Mouse (Mus musculus): ENCODE measurements at regions not wholly inside any gene's neighbourhood (a gene's known extent, or its start where the extent isn't known, plus 50 kb on each side); places are given as distances from the start of the nearest gene placed in this dataset.

- DNase-seq (ENCODE audit: low spot score): no peak
These were observed 170.1 kb upstream of the Fat1 start for GRCm38 (mm10) chr8:44765194-44765593.

GRCm38 (mm10) chr8:44765677-44766076 lies 169.6 kb upstream of the Fat1 start:
- DNase-seq (ENCODE audit: low spot score): no peak

- DNase-seq (ENCODE audit: low spot score): no peak
These were observed 169.0 kb upstream of the Fat1 start for GRCm38 (mm10) chr8:44766111-44766873.

- DNase-seq (ENCODE audit: low spot score): no peak
These were observed 168.0 kb upstream of the Fat1 start for GRCm38 (mm10) chr8:44767271-44767670.

GRCm38 (mm10) chr8:44779212-44779611 lies 156.0 kb upstream of the Fat1 start:
- no peak for DNase-seq (ENCODE audit: low spot score)

GRCm38 (mm10) chr8:44782421-44782820 lies 152.8 kb upstream of the Fat1 start:
- no peak for DNase-seq (ENCODE audit: low spot score)

GRCm38 (mm10) chr8:44785161-44785560 lies 150.1 kb upstream of the Fat1 start:
- no peak for DNase-seq (ENCODE audit: low spot score)

GRCm38 (mm10) chr8:44786740-44787139 lies 148.5 kb upstream of the Fat1 start:
- no peak for DNase-seq (ENCODE audit: low spot score)

GRCm38 (mm10) chr8:44788290-44788689 lies 147.0 kb upstream of the Fat1 start:
- DNase-seq (ENCODE audit: low spot score): no peak

GRCm38 (mm10) chr8:44799513-44799912 lies 135.7 kb upstream of the Fat1 start:
- DNase-seq (ENCODE audit: low spot score): no peak

- DNase-seq (ENCODE audit: low spot score): no peak
These were observed 134.4 kb upstream of the Fat1 start for GRCm38 (mm10) chr8:44800827-44801273.

- no peak for DNase-seq (ENCODE audit: low spot score)
These were observed 133.5 kb upstream of the Fat1 start for GRCm38 (mm10) chr8:44801604-44802206.

- no peak for DNase-seq (ENCODE audit: low spot score)
These were observed 132.9 kb upstream of the Fat1 start for GRCm38 (mm10) chr8:44802331-44802730.

GRCm38 (mm10) chr8:44804414-44805178 lies 130.7 kb upstream of the Fat1 start:
- DNase-seq (ENCODE audit: low spot score): no peak

GRCm38 (mm10) chr8:44805179-44805815 lies 129.9 kb upstream of the Fat1 start:
- DNase-seq (ENCODE audit: low spot score): no peak

GRCm38 (mm10) chr8:44812360-44812759 lies 122.9 kb upstream of the Fat1 start:
- no peak for DNase-seq (ENCODE audit: low spot score)

GRCm38 (mm10) chr8:44817532-44818157 lies 117.6 kb upstream of the Fat1 start:
- no peak for DNase-seq (ENCODE audit: low spot score)

GRCm38 (mm10) chr8:44819270-44819669 lies 116.0 kb upstream of the Fat1 start:
- no peak for DNase-seq (ENCODE audit: low spot score)

GRCm38 (mm10) chr8:44819691-44820090 lies 115.6 kb upstream of the Fat1 start:
- DNase-seq (ENCODE audit: low spot score): no peak

GRCm38 (mm10) chr8:44825183-44825757 lies 110.0 kb upstream of the Fat1 start:
- no peak for DNase-seq (ENCODE audit: low spot score)

- DNase-seq (ENCODE audit: low spot score): peak; percentile 10
These were observed 108.3 kb upstream of the Fat1 start for GRCm38 (mm10) chr8:44826936-44827335.

- DNase-seq (ENCODE audit: low spot score): no peak
These were observed 107.2 kb upstream of the Fat1 start for GRCm38 (mm10) chr8:44828026-44828425.
